Mouse (Mus musculus) lung, postnatal 4 days (tissue): ENCODE data around the gene Fam160a1.
A peak's percentile ranks its signal among the peaks of the same experiment; 100 is the strongest.

Source experiments
- DNase-seq, 2 experiments: peaks; one replicate each; pipeline ENCODE4 v3.0.0; 2021

Fam160a1 gene

GRCm38 (mm10) chr3:85820839-85821548 is 3.9 kb upstream of the Fam160a1 start:
- no peak for DNase-seq

DNA sequence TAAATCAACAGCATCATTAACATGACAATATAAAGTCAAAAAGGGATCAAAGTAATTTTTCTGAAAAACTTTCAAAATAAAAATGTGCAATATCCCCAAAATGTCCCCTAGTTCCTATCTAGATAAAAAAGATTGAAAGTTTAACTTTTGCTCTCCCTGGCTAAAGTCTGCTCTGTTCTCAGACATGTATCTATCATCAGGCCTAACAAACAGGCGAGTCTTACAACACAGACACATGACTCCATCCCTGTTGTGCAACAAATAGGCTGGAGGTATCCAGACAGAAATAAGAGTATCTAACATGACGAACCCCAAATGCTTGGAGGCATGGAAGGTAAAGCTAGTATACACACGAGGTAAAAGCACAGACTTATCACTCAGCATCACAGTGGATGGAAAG is 2.2 kb upstream of the Fam160a1 start:
- DNase-seq: no peak

- peak; percentile 36 to 66 for DNase-seq
These were observed 2.9 kb downstream of the Fam160a1 start for GRCm38 (mm10) chr3:85814241-85814640.

DNA sequence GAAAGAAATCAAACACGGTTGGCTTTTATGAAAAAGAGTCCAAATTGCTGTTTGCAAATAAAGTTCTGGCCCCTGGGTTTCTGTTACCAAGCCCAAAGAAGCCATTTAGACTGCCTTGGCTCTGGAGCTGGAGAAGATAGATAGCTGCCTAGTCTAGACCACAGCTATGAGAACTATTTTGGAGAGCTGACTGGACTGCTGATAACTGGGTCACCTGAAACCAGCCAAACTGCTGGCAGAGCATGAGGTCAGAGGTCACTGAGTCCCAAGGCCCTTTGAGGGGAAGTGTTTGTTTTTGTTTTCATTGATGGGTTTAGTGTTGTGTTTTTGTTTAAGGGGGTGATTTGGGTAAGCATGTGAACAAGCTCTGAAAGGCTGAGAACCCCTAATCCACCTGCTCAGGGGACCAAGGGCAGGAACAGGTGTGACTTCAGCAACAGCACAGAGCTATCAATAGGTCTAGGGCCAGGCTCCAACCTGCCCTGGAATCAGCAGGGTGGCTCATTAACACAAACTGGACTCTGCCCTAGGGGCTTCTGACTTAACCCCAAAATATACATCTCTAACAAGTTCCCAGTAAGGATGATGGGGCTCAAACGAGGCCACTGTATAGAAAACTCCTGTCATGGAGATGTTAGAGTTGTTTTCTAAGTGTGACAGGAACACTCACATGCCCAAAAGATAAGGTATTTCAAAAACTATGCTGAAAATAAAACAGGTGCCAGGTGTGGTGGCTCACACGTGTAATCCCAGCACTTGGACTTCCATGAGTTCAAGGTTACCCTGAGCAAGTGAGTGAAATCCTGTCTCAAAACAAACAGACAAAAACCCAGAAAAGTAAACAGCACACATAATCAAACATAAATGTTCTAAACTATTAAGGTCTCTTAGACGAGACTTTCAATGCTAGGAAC is 3.7 kb downstream of the Fam160a1 start:
- DNase-seq: no peak

GRCm38 (mm10) chr3:85812010-85812409 is 5.1 kb downstream of the Fam160a1 start:
- DNase-seq: no peak

DNA sequence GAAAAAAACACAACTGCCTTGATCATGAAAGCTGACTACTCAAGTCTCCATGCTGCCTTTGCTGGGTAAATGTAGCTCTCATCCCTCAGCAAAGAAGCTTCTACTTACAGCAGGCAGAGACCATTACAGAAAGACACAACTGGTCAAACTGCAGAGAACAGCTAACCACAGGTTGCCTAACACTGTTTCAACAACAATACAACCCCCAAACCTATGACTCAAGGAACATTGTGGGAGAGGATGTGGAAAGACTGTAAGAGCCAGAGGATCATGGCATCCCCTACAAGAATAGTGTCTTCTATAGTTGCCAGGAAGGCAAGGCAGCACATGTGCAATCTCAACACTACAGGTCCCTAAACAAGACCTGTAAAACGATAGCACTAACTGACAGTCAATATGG is 23.9 kb downstream of the Fam160a1 start:
- no peak for DNase-seq

DNA sequence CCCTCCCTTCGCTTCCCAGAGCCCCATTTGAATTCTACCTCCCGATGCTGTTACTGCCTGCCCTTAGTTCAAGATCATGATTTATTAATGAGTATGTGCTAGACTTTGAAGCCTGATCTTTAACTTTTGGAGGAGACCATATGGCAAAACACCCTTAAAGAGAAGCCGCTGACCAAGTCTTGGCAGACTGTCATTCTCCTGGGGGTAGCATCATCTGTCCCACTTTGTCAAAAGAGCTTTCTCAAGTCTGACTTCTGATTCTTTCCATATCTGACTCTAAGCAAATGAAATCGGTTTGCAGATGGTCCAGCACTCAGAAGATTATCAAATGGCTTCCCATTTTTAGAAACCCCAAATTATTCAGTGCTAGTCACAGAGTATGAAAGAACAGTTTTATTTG is 27.3 kb downstream of the Fam160a1 start:
- no peak for DNase-seq

GRCm38 (mm10) chr3:85786501-85786900 is 30.6 kb downstream of the Fam160a1 start:
- DNase-seq: no peak

DNA sequence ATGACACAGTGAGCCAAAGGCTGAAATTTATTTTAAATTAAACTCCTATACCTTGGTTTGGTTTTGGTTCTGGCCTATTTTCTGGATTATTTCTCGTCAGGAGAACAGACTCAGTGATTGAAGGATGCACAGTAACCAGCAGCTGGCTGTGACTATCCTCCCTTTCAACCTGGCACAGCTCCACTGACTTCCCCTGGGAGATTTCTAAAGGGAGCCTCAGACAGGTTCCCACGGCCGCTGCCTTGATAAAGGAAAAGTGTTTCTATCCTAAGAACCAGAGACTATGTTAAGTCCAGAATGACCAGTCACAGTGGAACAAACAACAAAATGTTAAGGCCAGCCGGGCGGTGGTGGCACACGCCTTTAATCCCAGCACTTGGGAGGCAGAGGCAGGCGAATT is 36.2 kb downstream of the Fam160a1 start:
- no peak for DNase-seq

- no peak for DNase-seq
These were observed 36.8 kb downstream of the Fam160a1 start for GRCm38 (mm10) chr3:85780332-85780731.

DNA sequence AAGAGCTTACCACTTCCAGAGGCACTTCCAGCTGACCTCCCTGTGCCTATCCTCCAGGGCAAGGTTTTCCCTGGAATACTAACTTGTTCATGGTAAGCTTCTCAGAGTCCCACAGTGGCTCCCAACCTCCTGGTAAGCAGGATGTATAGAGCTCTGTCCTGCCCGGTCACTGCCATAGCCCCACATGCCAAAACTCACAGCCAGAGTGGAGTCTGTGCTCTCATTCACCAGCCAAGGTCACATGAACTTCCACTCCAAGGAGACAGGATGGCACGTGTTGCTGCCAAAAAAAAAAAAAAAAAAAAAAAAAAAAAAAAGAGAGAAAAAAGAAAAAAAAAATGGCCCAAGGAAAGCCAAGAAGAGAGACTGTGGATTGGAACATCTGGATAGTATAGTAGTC is 39.2 kb downstream of the Fam160a1 start:
- no peak for DNase-seq

- DNase-seq: no peak
These were observed 39.7 kb downstream of the Fam160a1 start for GRCm38 (mm10) chr3:85777356-85777755.

DNA sequence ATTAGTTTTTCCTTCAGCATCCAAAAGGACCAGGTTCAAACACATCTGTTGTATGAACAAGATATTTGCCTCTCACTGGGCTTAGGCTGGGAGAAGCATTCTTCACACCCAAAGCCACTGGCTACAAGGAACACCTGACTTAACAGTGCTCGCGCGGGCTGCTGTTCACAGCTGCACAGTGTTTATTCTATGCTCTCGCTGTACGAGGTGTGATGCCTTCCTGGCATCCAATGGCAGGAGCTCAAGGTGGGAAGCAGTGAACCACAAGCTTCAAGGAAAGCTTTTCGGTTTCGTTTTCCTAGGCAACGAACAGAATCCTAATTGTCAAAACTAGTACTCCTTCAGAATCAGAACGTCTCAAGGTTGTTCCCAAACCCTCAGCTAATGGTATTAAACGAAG is 40.4 kb downstream of the Fam160a1 start:
- no peak for DNase-seq

- no peak for DNase-seq
These were observed 41.0 kb downstream of the Fam160a1 start for GRCm38 (mm10) chr3:85776126-85776525.

DNA sequence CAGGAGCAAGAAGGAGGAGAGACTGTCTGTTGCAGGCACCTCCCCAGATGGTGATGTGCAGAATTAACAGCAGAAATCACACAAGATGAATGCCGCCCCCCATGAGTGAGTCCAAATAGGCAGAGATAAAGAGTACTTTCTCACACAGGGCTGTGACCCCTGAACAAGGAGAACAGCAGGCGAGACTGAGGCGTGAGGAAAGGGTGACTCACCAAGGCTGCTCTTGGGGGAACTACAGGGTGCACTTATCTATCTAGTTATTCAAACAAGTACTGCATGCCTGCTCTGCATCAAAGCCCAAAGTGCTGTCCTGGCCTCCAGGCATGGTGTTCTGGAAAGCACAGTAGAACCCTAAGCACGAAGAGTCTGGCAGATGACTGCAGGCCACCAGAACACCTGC is 43.2 kb downstream of the Fam160a1 start:
- DNase-seq: no peak

DNA sequence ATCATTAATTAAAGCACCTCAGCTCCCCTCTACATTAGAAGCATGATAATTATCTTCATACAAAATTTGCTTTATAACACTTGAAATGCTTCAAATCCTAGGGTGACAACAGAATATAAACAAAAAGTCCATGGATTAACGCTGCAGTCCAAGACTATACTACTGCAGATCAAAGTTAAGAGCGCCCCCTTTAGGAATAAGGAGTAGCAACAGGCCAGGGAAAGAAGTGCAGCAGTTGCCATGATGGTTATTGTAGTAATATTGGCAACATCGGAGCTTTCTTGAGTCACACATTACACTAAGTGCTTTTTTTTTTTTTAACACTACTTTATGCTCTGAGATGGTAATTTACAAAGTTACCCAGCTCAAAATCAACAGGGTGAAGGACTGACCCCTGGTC is 43.7 kb downstream of the Fam160a1 start:
- no peak for DNase-seq

GRCm38 (mm10) chr3:85764937-85765337 is 52.2 kb downstream of the Fam160a1 start:
- DNase-seq: no peak

GRCm38 (mm10) chr3:85764008-85764834 is 52.9 kb downstream of the Fam160a1 start:
- DNase-seq: no peak

DNA sequence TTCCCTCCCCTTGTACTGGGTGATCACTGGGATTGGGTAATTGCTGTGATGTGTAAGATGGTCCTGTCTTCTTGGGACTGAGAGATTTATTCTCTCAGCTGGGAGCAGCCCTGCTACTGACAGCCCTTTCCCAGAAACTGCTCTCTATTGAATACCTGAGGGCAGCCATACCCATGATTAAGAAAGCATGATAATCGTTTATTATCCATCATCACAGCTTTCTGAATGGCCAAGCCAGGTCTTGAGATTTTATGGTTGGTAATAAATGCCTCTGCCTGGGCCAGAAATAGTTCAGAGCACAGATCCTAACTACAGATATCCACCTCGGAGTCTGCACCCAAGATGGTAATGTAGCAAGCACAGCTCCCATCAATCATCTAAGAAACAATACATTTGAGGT is 59.1 kb downstream of the Fam160a1 start:
- DNase-seq: no peak

DNA sequence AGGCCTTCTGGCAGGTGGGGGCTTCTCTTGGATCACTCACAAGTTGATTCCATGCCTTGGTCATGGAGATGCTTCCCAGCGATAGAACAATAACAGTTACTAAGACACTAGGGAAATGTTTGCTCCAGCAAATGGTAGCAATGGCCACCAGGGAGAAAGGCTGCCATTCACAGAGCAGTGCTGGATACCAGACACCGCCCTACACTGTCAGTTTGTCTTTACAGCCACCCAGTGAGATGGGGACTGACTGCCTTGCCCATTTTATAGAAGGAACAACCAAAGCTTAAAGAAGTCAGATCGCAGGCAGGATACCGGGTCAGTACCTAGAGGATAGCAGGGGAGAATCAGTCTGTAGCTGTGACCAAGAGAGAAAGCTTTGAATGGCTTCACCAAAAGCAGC is 59.7 kb downstream of the Fam160a1 start:
- DNase-seq: no peak

DNA sequence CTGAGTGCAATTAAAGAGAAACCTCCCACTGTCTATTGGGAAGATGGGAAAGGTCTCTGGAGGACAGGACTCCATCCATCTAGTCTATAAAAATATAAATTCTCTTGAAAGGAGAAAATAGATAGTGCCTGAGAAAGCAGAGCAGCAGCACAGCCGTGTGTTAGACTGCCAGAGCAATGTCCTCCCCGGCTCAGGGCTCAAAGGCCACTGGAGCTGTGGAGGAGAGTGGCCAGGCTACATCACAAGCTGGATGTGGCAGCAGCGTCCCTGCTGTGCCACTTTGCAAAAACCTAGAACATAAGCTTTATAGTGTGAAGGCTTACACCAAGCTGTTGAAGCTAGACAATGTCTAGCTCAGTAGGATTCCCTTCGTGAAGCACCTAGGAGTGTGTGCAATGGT is 67.7 kb downstream of the Fam160a1 start:
- no peak for DNase-seq

GRCm38 (mm10) chr3:85748863-85749262 is 68.2 kb downstream of the Fam160a1 start:
- no peak for DNase-seq

- DNase-seq: no peak
These were observed 71.0 kb downstream of the Fam160a1 start for GRCm38 (mm10) chr3:85746116-85746515.
